Mouse (Mus musculus) liver, embryonic 16.5 days (tissue): Measurements from ENCODE around the gene Scarb1. TPM values are rescaled to one million over a fixed set of nuclear protein-coding genes. Genes with fewer than 3 reads are reported as not detected.

ENCODE experiments used
- polyA plus RNA-seq: library from polyadenylated mRNA; unstranded; fragments of >200 nt; fragmentation: Nextera tagmentation; extraction: Ambion mirVana; gene quantifications from 2 replicates; pipeline ENCODE4 v1.2.1, GENCODE M21; 2015

The Scarb1 gene
- polyA plus RNA-seq, 1 experiment from 2014 or later = 89.5 TPM

Other genes starting within 250 kb of the Scarb1 start
- 3.4 and 4.2 TPM in 2 replicates for gene Ncor2, start 161.9 kb downstream of the Scarb1 start, polyA plus RNA-seq
- 0.18 and 0.27 TPM in 2 replicates for gene Gm10382, start 48.2 kb upstream of the Scarb1 start, polyA plus RNA-seq
- 573 and 608 TPM in 2 replicates for gene Ubc, start 49.1 kb upstream of the Scarb1 start, polyA plus RNA-seq
- 4.0 and 4.2 TPM in 2 replicates for gene Dhx37, start 93.0 kb upstream of the Scarb1 start, polyA plus RNA-seq
- gene Bri3bp, start 100.5 kb upstream of the Scarb1 start, polyA plus RNA-seq = 18.4 and 20.3 TPM in 2 replicates
- gene Aacs, start 134.7 kb upstream of the Scarb1 start, polyA plus RNA-seq = 16.6 and 20.6 TPM in 2 replicates
- gene Tmem132b, start 190.7 kb upstream of the Scarb1 start, polyA plus RNA-seq = not detected in 2 replicates